Mouse (Mus musculus) heart, postnatal 0 days (tissue): Measurements from ENCODE around the gene Hoxc6. TPM values are rescaled to one million over a fixed set of nuclear protein-coding genes. Genes with fewer than 3 reads are reported as not detected.

ENCODE experiments used
- ATAC-seq: fragments of 200-750 bp; cut with Nextera tagmentation; 2 replicates; pipeline ENCODE4 v1.8.0; 2017; ENCODE audit warnings: low read depth, moderate number of reproducible peaks, moderate library complexity; ENCODE audit not compliant: insufficient read depth
- DNase-seq: peaks from one replicate; pipeline ENCODE4 v3.0.0-alpha.2; 2016; ENCODE audit warnings: low spot score
- H3K27ac ChIP-seq: fragments of 300-500 bp; sonication (generic); 2 replicates; pipeline ENCODE4 v1.5.1; 2014; ENCODE audit warnings: low read depth, mild to moderate bottlenecking
- H3K27me3 ChIP-seq: fragments of 300-500 bp; sonication (generic); 2 replicates; pipeline ENCODE4 v1.6.1; 2014; ENCODE audit warnings: low read length, mixed read lengths; ENCODE audit not compliant: control insufficient read depth, insufficient read depth
- H3K36me3 ChIP-seq: fragments of 300-500 bp; sonication (generic); replicated peaks from 2 replicates; pipeline ENCODE4 v1.6.1; 2014; ENCODE audit warnings: low read length, mixed read lengths; ENCODE audit not compliant: control insufficient read depth, insufficient read depth
- H3K4me1 ChIP-seq: fragments of 300-500 bp; sonication (generic); 2 replicates; pipeline ENCODE4 v1.6.1; 2014; ENCODE audit warnings: antibody characterized with exemption; ENCODE audit not compliant: control insufficient read depth, insufficient read depth
- H3K4me2 ChIP-seq: fragments of 300-500 bp; sonication (generic); 2 replicates; pipeline ENCODE4 v1.6.1; 2014; ENCODE audit warnings: low read depth, mild to moderate bottlenecking, low read length, moderate library complexity
- H3K4me3 ChIP-seq: fragments of 300-500 bp; sonication (generic); 2 replicates; pipeline ENCODE4 v1.5.1; 2014; ENCODE audit warnings: low read depth, low read length
- H3K9ac ChIP-seq: fragments of 300-500 bp; sonication (generic); replicated peaks from 2 replicates; pipeline ENCODE4 v1.6.1; 2014; ENCODE audit warnings: low read depth, low read length, mixed read lengths
- H3K9me3 ChIP-seq: fragments of 300-500 bp; sonication (generic); replicated peaks from 2 replicates; pipeline ENCODE4 v1.6.1; 2016; ENCODE audit warnings: low read length; ENCODE audit not compliant: control insufficient read depth
- CTCF ChIP-seq: IDR thresholded peaks from 2 replicates; pipeline ENCODE4 v1.5.1; 2016; ENCODE audit warnings: antibody characterized with exemption, control low read depth, low read depth
- EP300 ChIP-seq: IDR thresholded peaks from 2 replicates; pipeline ENCODE4 v1.6.1; 2016; ENCODE audit warnings: antibody characterized with exemption, low read depth
- WGBS: fragments of 180-500 bp; shearing (Covaris S2); extraction: QIAGEN DNeasy Blood & Tissue Kit; methylation state at CpG from one replicate; pipeline ENCODE4 v1.1.7; 2014; 5-methylcytosine and 5-hydroxymethylcytosine counted together
- polyA plus RNA-seq: library from polyadenylated mRNA; unstranded; fragments of >200 nt; fragmentation: Nextera tagmentation; extraction: Ambion mirVana; gene quantifications from 2 replicates; pipeline ENCODE4 v1.2.1, GENCODE M21; 2015
- total RNA-seq: library from RNA; depleted of rRNA; stranded (reverse); fragments of >200 nt; gene quantifications from 2 replicates; pipeline ENCODE4 v1.2.3, GENCODE M21; 2014; ENCODE audit warnings: low replicate concordance

The Hoxc6 gene
- total and polyA plus RNA-seq, 2 experiments from 2014 or later, result not detected

DNA sequence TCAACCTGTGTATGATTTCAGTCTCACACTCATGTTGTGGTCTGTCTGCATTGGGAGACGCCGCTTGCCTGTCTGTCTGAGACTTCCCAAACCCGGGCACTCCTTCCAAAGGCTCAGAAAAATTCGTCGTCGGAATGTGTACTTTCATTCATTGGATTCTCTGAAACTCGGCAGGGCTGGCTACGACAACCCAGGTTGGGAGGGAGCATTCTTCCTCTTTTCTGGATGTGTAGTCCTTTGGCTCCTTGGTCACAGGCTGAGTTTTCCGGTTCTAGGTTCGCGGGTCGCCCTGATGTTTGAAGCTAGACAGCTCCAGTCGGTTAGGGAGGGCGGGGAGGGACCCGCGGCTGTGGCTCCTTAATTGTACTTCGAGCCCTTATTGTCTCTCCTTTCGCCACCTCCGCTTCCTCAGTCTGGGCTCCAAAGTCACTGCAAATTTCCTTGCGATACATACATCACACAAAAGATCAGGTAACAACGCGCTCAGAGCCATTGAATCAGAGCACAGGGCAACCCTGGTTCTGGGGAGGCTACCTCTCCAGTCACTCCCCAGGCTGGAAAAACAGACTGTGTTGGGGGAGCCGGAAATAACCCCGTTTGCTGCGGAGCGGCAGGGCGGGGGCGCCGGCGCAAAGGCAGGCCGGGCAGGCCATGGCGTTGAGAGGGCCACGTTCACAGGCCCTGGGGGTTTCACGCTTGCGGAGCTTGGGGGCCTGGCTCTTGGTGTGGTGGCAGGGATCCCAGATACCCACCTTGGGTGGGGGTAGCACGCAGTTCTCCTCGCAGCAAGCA is 21.2 kb upstream of the Hoxc6 start:
- 2% methylated on average over 37 of the region's 37 CpGs for WGBS
- ATAC-seq (no peak), DNase-seq (no peak)
- Histone ChIP-seq H3K4me2 (peak overlapping the region; percentile 47), H3K9me3 (no peaks in the 10 kb centered on the region), H3K9ac (no peak overlapping the region), H3K27ac (no peak overlapping the region), H3K4me1 (peaks cover 9% of the 10 kb centered on the region), H3K27me3 (peaks cover 100% of the 10 kb centered on the region), H3K4me3 (peak overlapping the region; percentile 31), H3K36me3 (no peaks in the 10 kb centered on the region)
- TF ChIP-seq CTCF (no peak), EP300 (no peak)

DNA sequence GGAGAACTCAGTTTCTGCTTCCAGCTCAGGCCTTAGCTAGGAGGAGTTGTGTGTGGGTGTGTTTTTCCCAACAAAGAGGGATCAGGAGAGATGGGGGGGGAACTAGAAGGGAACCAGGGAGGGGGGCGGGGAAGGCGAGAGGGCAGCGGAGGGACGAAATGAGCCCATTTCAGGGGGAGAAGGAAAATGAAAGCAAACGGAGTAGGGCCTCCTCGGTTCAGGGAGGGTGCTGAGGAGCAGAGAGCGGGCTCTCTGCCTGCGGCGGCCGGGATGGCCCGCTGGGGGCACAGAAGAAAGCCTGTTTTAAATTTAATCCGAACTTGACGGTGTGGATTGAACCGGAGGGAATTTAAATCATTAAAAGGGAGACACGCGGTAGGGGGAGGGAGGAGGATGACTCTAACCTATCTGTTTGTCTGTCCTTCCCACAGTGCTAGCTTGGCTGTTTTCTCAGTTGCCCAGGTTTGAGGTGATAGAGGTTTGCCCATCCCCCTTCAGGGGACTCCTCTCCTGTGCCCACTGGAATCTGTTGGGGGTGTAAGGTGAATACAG is 20.6 kb upstream of the Hoxc6 start:
- WGBS, result 2% methylated on average over 16 of the region's 16 CpGs
- H3K9me3 ChIP-seq, result no peaks in the 10 kb centered on the region
- no peak overlapping the region for H3K27ac ChIP-seq
- H3K4me3 ChIP-seq, result peak overlapping the region; percentile 31
- no peaks in the 10 kb centered on the region for H3K36me3 ChIP-seq
- H3K4me1 ChIP-seq, result peaks cover 12% of the 10 kb centered on the region
- H3K9ac ChIP-seq, result no peak overlapping the region
- ATAC-seq (no peak), DNase-seq (no peak)
- H3K4me2 ChIP-seq, result peak overlapping the region; percentile 47
- TF ChIP-seq CTCF (no peak), EP300 (no peak)
- H3K27me3 ChIP-seq, result peaks cover 100% of the 10 kb centered on the region

DNA sequence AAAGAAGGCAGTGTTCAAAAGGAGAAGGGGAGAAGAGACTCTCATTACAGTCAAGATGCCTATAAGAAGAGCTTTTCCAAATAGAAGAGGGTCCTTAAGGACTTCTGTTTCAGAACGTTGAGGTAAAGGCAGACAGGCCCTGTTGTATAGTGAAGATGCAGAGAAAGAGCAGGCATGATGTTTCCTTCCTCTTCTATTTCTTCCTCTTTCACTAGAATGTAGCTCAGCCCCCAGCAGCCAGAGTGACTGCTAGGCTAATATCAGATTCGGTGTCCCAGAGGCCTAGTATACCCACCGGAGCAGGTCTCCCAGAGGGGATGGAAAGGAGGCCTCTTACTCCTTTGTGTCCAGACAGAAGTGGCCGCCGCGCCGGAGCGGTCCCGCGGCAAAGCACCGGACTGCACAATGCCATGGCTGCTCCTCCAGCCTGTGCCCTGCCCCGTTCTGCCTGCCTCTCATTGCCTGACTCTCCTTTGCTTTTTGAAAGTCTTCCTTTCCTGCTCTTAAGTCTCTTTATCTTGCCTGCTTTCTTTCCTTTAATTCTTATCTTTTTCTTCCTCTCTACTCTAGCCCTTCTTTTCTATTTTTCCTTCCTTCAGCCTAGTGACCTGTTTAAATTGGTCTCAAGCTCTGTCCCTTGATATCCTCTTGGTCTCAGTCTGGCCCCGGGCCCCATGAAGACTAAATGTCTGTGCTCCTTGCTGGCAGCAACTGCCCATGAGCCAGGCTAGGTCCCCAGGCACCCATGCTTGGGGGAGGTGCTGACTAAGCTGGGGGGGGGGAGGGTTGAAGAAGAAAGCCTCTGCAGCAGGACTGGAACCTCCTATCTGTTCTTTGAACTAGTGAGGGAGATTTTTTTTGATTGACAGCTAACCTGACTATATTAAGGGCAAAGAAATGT is 19.2 kb upstream of the Hoxc6 start:
- Histone ChIP-seq H3K27ac (no peak overlapping the region), H3K9ac (no peak overlapping the region), H3K4me3 (no peak overlapping the region), H3K4me2 (no peak overlapping the region), H3K9me3 (no peaks in the 10 kb centered on the region), H3K36me3 (no peaks in the 10 kb centered on the region), H3K4me1 (peaks cover 12% of the 10 kb centered on the region), H3K27me3 (peaks cover 100% of the 10 kb centered on the region)
- DNase-seq (no peak), ATAC-seq (no peak)
- TF ChIP-seq EP300 (no peak), CTCF (no peak)
- 16% methylated on average over 13 of the region's 13 CpGs for WGBS

DNA sequence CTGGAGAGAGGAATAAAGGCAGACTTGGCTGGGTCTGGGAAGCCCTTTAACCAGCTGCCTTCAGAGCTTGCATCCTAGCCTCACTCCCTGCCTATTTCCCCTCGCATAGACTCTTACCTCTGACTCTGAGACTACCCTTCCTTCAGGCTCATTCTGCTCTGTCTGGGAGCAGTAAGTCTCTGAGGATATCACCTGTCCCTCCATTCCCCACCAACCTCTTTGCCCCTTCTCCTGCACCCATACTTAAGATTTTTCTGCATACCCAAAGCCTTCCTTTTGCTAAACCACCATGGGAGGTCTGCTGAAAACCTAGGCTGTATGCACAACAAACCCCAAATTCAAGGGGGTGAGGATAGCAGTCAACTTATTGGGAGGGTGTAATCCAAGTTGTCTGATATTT is 18.1 kb upstream of the Hoxc6 start:
- no peak for ATAC-seq
- no peak overlapping the region for H3K9ac ChIP-seq
- H3K9me3 ChIP-seq, result no peaks in the 10 kb centered on the region
- no peak overlapping the region for H3K4me3 ChIP-seq
- WGBS, result 11% methylated on average over 1 of the region's 1 CpGs
- DNase-seq, result no peak
- peaks cover 99% of the 10 kb centered on the region for H3K27me3 ChIP-seq
- no peak overlapping the region for H3K4me2 ChIP-seq
- no peak for TF ChIP-seq EP300
- TF ChIP-seq CTCF, result no peak
- H3K27ac ChIP-seq, result no peak overlapping the region
- peaks cover 12% of the 10 kb centered on the region for H3K4me1 ChIP-seq
- no peaks in the 10 kb centered on the region for H3K36me3 ChIP-seq

DNA sequence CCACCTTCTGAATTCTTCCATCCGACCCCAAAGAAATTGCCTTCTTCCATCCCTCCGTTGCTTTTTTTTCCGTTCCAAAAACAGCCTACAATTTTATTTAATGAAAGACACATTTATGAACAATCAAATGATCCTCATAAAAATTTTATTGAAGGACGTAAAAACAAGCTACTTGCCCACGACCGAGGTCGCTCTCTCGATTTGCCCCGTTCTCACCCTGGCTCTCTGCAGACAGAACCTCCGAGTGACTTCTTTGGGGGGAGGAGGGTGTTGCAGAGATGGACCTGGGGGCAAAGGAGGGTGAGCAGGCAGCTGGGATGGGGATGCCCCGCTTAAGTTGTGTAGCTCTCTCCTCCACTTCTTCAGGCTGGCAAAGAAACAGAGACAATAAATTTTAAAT is 17.7 kb upstream of the Hoxc6 start:
- H3K27me3 ChIP-seq, result peaks cover 99% of the 10 kb centered on the region
- H3K9ac ChIP-seq, result no peak overlapping the region
- H3K36me3 ChIP-seq, result no peaks in the 10 kb centered on the region
- H3K4me2 ChIP-seq, result no peak overlapping the region
- DNase-seq (no peak), ATAC-seq (no peak)
- no peak overlapping the region for H3K4me3 ChIP-seq
- TF ChIP-seq CTCF, result no peak
- no peak for TF ChIP-seq EP300
- 3% methylated on average over 11 of the region's 11 CpGs for WGBS
- H3K27ac ChIP-seq, result no peak overlapping the region
- no peaks in the 10 kb centered on the region for H3K9me3 ChIP-seq
- peaks cover 12% of the 10 kb centered on the region for H3K4me1 ChIP-seq
